Mouse (Mus musculus) olfactory bulb, adult 2 months (tissue): ENCODE results near the gene Fbxo42.

Experiments used
- CTCF ChIP-seq: fragments of 200-500 bp; IDR thresholded peaks from 2 replicates; pipeline ENCODE4 v1.5.1; 2012; ENCODE audit warnings: low read depth, mild to moderate bottlenecking, low read length, moderate library complexity; ENCODE audit not compliant: insufficient read depth
- POLR2A ChIP-seq: fragments of 200-500 bp; IDR thresholded peaks from 2 replicates; pipeline ENCODE4 v1.6.1; 2012; ENCODE audit warnings: mild to moderate bottlenecking, low read depth, low read length, moderate library complexity; ENCODE audit not compliant: insufficient read depth

DNA sequence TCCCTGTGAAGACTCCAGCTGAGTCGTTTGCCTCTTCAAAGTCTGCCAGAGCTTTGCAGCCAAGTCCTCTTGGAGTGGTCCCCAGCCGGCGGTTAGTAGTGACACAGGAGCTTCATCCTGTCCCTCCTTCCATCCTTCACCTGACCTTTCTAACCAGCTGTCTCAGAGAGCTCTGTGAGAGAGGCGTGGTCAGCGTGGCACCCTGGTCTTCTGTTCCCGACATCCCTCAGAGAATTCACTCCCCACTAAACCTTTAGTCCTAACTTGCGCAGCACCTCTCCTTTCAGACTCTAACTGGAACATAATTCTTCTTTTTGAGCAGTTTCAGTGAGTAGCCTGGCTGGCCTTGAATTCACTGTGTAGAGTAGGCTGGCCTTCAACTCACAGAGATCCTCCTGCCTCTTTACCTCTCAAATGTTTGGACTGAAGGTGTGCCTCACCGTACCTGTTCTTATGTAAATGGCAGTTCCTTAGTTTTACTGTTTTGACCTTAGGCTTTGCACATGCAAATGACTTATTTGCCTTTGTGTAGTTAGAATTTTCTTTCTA is 18.1 kb downstream of the Fbxo42 start:
- TF ChIP-seq POLR2A: no peak
- no peak for TF ChIP-seq CTCF
